Mouse (Mus musculus) myocyte (in vitro differentiated cells): ENCODE data around the gene Ctnnb1. TPM values are rescaled to one million over a fixed set of nuclear protein-coding genes. Genes with fewer than 3 reads are reported as not detected.

Experiments used
- H3K27me3 ChIP-seq: one replicate; pipeline ENCODE4 v1.6.1; 2011; ENCODE audit not compliant: control insufficient read depth, insufficient read depth, insufficient read length
- H3K36me3 ChIP-seq: one replicate; pipeline ENCODE4 v1.6.1; 2011; ENCODE audit not compliant: control insufficient read depth, insufficient read depth
- H3K4me2 ChIP-seq: one replicate; pipeline ENCODE4 v1.6.1; 2011; ENCODE audit warnings: low read depth, control low read depth
- H3K4me3 ChIP-seq: one replicate; pipeline ENCODE4 v1.5.1; 2011; ENCODE audit warnings: mild to moderate bottlenecking, control low read depth, moderate library complexity
- H3K79me2 ChIP-seq: one replicate; pipeline ENCODE4 v1.6.1; 2011; ENCODE audit not compliant: control insufficient read depth, insufficient read depth
- H3ac ChIP-seq: one replicate; pipeline ENCODE4 v1.6.1; 2011; ENCODE audit not compliant: control insufficient read depth, insufficient read length
- CEBPB ChIP-seq: IDR thresholded peaks from 2 replicates; pipeline ENCODE4 v1.6.1; 2011; ENCODE audit warnings: mild to moderate bottlenecking, moderate library complexity; ENCODE audit not compliant: poor library complexity, insufficient read depth, severe bottlenecking
- E2F4 ChIP-seq: IDR thresholded peaks from one replicate; pipeline ENCODE4 v1.6.1; 2011; ENCODE audit warnings: mild to moderate bottlenecking, control low read depth, moderate library complexity; ENCODE audit not compliant: insufficient read depth
- MAX ChIP-seq: IDR thresholded peaks from one replicate; pipeline ENCODE4 v1.6.1; 2011; ENCODE audit warnings: low read depth, mild to moderate bottlenecking, control low read depth
- MYOD1 ChIP-seq, 3 experiments: IDR thresholded peaks; one replicate each; pipeline ENCODE4 v1.6.1; 2011; ENCODE audit warnings: control low read depth in 2 of 3, low read depth in 2 of 3, mild to moderate bottlenecking in 2 of 3, moderate library complexity in 1 of 3; ENCODE audit not compliant: insufficient read length in 2 of 3, control insufficient read depth in 1 of 3
- MYOG ChIP-seq, 3 experiments: IDR thresholded peaks; one replicate each; pipeline ENCODE4 v1.6.1; 2011; ENCODE audit warnings: control low read depth in 2 of 3, low read depth in 2 of 3, mild to moderate bottlenecking in 2 of 3; ENCODE audit not compliant: insufficient read length in 2 of 3, control insufficient read depth in 1 of 3, insufficient read depth in 1 of 3
- POLR2A ChIP-seq: IDR thresholded peaks from one replicate; pipeline ENCODE4 v1.6.1; 2011; ENCODE audit warnings: low read depth, mild to moderate bottlenecking, control low read depth, moderate library complexity; ENCODE audit not compliant: insufficient read length
- POLR2AphosphoS2 ChIP-seq: IDR thresholded peaks from one replicate; pipeline ENCODE4 v1.6.1; 2011; ENCODE audit warnings: low read depth, control low read depth; ENCODE audit not compliant: insufficient read length
- REST ChIP-seq: IDR thresholded peaks from one replicate; pipeline ENCODE4 v1.6.1; 2011; ENCODE audit warnings: mild to moderate bottlenecking, control low read depth, moderate library complexity; ENCODE audit not compliant: insufficient read depth, insufficient read length
- SRF ChIP-seq: IDR thresholded peaks from one replicate; pipeline ENCODE4 v1.6.1; 2011; ENCODE audit warnings: low read depth; ENCODE audit not compliant: control insufficient read depth, insufficient read length
- TCF12 ChIP-seq: IDR thresholded peaks from one replicate; pipeline ENCODE4 v1.6.1; 2011; ENCODE audit warnings: mild to moderate bottlenecking, control low read depth; ENCODE audit not compliant: poor library complexity, insufficient read depth, severe bottlenecking
- TCF3 ChIP-seq: IDR thresholded peaks from one replicate; pipeline ENCODE4 v1.6.1; 2011; ENCODE audit warnings: low read depth, control low read depth; ENCODE audit not compliant: insufficient read length
- USF1 ChIP-seq: IDR thresholded peaks from one replicate; pipeline ENCODE4 v1.6.1; 2011; ENCODE audit warnings: low read depth, mild to moderate bottlenecking, control low read depth, moderate library complexity
- polyA plus RNA-seq: library from polyadenylated mRNA; unstranded; fragments of >200 nt; fragmentation: generic; extraction: Trizol; gene quantifications from one replicate; pipeline ENCODE4 v1.2.1, GENCODE M21; 2012; ENCODE audit warnings: missing spikeins

Ctnnb1 gene
- polyA plus RNA-seq, 1 experiment = 294 TPM

DNA sequence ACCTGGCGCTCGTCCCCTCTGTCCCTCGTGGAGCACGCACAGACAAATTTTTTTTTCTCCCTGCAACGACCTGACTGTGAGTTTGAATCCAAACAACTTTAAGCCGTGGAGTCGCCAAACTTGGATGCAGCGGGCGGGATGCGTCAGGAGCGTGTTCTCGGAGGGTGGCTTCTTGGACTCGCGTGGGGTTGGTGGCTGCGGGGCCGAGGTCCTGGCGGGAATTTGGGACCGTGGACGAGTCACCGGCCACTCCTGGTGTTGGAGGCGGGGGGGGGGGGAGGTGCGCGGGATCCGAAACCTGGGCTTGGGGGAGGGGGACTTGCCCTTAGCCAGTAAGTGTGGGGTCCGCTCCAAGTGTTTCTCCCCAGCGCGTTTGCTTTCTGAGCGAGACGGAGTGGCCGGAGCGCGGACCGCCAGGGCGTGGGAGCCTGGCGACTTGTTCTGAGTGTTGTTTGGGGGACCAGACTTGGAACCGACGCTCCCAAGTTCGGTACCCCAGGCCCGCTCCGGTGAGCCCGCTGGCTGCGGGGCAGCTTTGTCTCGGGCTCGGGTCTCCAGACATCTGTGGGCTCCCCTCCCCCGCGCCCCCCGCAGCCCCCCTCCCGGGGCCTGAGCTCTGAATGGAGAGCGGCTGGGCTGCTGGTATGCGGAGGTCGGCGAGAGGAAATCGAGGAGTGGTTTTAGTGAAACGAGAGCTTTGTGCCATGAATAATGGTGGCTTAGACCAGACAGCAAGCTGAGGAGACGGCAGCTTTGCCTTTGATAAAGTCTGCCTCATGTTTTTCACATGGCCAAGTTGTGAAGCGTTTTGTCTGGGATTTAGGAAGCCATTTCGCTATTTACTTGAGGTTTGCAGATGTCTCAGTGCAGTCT, 5.1 kb downstream of the Ctnnb1 start:
- Histone ChIP-seq H3K4me2 (peak overlapping the region; percentile 99), H3ac (peak overlapping the region; percentile 93), H3K79me2 (peaks cover 55% of the 10 kb centered on the region), H3K27me3 (no peaks in the 10 kb centered on the region), H3K36me3 (no peaks in the 10 kb centered on the region), H3K4me3 (peak overlapping the region; percentile 61)
- TF ChIP-seq TCF12 (no peak), MYOD1 (IDR thresholded peaks at IDR 0.05; ENCODE audit: control insufficient read depth in 1 of 3, insufficient read length in 2 of 3, low read depth in 2 of 3) (no peak), REST (no peak), E2F4 (no peak), TCF3 (no peak), POLR2AphosphoS2 (no peak), SRF (no peak), MAX (no peak)

DNA sequence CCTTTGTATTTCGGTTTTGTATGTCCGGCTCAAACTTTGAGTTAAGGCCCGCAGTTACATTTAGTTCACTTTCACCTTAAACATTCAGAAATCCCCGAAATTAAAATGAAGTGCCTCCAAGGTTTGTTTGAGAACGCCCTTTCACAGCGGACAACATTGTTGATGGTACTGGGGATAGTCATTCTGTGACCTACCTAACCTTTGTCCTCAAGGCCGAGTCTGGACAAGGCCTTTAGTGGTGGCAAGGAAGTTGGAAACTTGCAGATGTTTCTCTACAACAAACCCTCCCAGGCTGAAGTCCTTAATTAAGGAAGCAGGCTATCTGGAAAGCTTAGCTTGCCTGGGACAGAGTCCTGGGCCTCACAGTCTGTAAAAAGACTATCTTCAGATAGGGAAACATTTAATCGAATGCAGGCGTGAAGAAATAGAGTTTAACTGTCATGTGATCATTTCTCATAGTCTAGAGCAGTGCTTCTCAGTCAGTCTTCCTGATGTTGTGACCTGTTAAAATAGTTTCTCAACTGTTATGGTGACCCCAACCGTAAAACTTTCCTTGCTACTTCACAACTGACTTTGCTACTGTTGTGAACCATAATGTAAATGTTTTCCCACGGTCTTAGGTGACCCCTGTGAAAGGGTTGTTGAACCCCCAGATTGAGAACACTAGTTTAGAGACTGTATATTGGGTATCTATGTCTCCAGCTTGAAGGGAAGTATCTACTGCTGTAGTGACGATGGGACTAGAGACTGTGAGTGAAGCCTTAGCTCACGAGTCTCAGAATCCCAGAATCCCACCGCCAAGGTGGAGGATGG, 6.0 kb downstream of the Ctnnb1 start:
- Histone ChIP-seq H3K36me3 (no peaks in the 10 kb centered on the region), H3K4me3 (peak overlapping the region; percentile 61), H3K27me3 (no peaks in the 10 kb centered on the region), H3K4me2 (peak overlapping the region; percentile 99), H3K79me2 (peaks cover 64% of the 10 kb centered on the region), H3ac (peak overlapping the region; percentile 93)
- TF ChIP-seq USF1 (peak; percentile 30), TCF12 (no peak)

DNA sequence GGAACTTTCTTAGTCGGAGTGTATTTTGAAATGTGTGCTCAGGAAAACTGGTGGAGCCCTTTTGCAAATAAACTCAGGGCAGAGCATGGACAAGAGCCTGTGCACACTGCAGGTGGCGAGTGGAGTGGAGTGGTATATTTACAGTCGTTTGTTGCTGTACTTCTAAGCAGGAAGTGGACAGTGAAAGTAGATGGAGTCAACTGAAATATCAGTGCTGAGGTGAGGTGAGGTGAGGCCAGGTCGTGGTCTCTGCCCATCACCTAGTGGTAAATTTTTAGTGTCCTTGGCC, 6.6 kb downstream of the Ctnnb1 start:
- Histone ChIP-seq H3ac (no peak overlapping the region), H3K4me3 (peak overlapping the region; percentile 61), H3K36me3 (no peaks in the 10 kb centered on the region), H3K4me2 (peak overlapping the region; percentile 99), H3K79me2 (peaks cover 69% of the 10 kb centered on the region), H3K27me3 (no peaks in the 10 kb centered on the region)
- TF ChIP-seq MAX (no peak), E2F4 (no peak), TCF12 (no peak), CEBPB (no peak), MYOD1 (IDR thresholded peaks at IDR 0.05; ENCODE audit: control insufficient read depth in 1 of 3, insufficient read length in 2 of 3, low read depth in 2 of 3) (no peak), POLR2A (no peak), SRF (no peak), USF1 (no peak), TCF3 (no peak), POLR2AphosphoS2 (no peak), MYOG (IDR thresholded peaks at IDR 0.05; ENCODE audit: control insufficient read depth in 1 of 3, insufficient read depth in 1 of 3, insufficient read length in 2 of 3, low read depth in 2 of 3) (no peak), REST (no peak)

DNA sequence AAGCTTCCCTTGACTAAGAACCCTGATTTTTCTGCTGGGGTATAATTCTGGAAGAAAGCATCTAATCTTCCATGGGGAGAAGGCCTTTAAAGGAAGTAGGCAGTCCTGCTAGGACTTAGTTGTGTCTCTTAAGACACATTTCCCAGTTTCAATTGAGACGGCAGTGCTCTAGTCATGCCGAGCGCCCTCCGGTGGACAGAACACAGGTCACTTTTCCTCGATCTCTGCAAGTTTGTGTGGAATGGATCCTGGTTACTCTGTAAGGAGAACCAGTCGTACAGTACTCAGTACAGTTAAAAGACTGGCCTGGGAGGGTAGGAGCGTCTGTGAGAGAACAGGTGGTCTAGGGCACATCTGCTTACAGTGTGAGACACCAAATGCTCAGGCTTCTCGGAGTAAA, 7.3 kb downstream of the Ctnnb1 start:
- Histone ChIP-seq H3K4me3 (peak overlapping the region; percentile 61), H3K27me3 (no peaks in the 10 kb centered on the region), H3K36me3 (no peaks in the 10 kb centered on the region), H3ac (no peak overlapping the region), H3K79me2 (peaks cover 77% of the 10 kb centered on the region), H3K4me2 (peak overlapping the region; percentile 99)
- TF ChIP-seq TCF12 (no peak), MYOD1 (IDR thresholded peaks at IDR 0.05; ENCODE audit: control insufficient read depth in 1 of 3, insufficient read length in 2 of 3, low read depth in 2 of 3) (peak in 1 of 3 experiments; percentile 45)

GRCm38 (mm10) chr9:120940858-120941257, 11.8 kb downstream of the Ctnnb1 start:
- TF ChIP-seq USF1 (no peak), MYOD1 (IDR thresholded peaks at IDR 0.05; ENCODE audit: control insufficient read depth in 1 of 3, insufficient read length in 2 of 3, low read depth in 2 of 3) (no peak), CEBPB (no peak), MAX (no peak), POLR2AphosphoS2 (no peak), TCF12 (no peak), TCF3 (no peak), MYOG (IDR thresholded peaks at IDR 0.05; ENCODE audit: control insufficient read depth in 1 of 3, insufficient read depth in 1 of 3, insufficient read length in 2 of 3, low read depth in 2 of 3) (no peak), POLR2A (no peak), SRF (no peak), REST (no peak), E2F4 (no peak)

More at GRCm38 (mm10) chr9:120940858-120941257, 11.8 kb downstream of the Ctnnb1 start:
- Histone ChIP-seq H3K27me3 (no peaks in the 10 kb centered on the region), H3K4me2 (no peak overlapping the region), H3ac (no peak overlapping the region), H3K36me3 (no peaks in the 10 kb centered on the region), H3K4me3 (no peak overlapping the region), H3K79me2 (peaks cover 100% of the 10 kb centered on the region)
